Mouse (Mus musculus): ENCODE results near the gene Snapc2.
A peak's percentile ranks its signal among the peaks of the same experiment; 100 is the strongest.

Snapc2 gene

DNA sequence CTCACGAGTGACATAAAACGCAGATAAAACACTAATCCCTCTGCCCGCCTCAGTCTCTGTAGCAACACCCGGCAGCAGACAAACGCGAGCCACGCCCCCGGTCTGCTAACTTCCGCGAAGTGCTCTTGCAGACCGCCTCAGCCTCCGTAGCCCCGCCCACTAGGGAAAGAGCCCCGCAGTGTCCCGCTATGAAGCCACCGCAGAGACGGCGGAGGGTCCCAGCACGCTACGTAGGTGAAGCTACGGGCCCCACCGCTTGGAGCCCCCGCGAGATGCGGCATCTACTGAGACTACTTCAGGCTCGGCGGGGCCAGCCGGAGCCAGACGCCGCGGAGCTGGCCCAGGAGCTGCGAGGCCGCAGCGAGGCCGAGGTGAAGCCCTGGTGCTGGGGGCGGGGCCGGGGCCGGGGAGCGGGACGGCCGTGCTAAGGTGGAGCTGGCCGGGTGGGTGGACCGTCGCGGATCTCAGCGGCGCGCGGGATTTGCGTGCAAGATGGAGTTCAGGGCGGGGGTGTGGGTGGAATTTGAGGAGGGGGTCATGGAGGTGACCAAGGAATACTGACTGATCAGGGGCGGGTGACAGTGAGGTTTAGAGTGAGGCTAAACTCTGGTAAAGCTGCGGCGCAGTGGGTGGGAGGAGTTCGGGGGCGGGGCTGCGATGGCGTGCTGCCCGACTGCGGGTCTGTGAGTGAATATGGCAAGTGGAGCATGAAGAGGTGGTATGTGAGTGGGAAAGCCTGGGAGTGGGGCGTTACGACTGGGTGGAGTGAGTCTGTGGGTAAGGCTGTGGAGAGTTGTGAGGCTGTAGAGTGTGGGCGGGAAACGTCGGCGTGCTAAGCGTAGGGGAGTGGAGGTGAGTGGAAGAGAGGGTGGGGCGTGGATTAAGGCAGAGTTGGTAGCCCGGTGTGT, at the start of gene Snapc2:
Snapc2 (plus strand) TSS at position 147 of the 908 bp plus-strand sequence.
- peak; percentile 97 for DNase-seq (ENCODE audit: low spot score)

DNA sequence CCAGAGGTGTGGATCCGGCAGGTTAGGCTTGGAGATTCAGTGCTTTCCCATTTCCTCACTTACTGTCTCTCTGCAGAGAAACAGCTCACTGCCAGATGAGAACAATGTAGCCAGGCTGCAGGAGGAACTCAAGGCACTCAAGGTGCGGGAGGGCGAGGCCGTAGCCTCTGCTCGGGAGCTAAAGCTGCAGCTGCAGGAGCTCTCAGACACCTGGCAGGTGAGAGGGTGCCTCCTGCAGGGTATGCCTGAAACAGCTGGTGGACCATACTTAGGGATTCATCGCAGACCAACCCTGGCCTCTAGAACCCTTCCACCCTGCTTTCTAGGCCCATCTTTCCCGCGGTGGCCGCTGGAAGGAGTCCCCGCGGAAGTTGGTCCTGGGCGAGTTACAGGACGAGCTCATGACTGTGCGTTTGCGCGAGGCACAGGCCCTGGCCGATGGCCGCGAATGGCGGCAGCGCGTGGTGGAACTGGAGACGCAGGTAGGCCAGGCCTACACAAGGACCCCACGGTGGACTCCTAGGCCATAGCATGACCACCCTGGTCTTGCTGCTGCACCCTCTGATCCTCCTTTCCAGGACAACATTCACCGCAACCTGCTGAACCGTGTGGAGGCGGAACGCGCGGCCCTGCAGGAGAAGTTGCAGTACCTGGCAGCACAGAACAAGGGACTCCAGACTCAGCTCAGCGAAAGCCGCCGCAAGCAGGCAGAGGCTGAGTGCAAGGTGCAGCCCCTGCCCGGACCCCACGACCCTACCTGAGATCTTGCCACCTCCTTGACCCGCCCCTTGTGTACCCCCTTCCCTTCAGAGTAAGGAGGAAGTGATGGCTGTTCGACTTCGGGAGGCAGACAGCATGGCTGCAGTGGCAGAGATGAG, 47.4 kb upstream of the Snapc2 start:
- DNase-seq (ENCODE audit: low spot score), result no peak

DNA sequence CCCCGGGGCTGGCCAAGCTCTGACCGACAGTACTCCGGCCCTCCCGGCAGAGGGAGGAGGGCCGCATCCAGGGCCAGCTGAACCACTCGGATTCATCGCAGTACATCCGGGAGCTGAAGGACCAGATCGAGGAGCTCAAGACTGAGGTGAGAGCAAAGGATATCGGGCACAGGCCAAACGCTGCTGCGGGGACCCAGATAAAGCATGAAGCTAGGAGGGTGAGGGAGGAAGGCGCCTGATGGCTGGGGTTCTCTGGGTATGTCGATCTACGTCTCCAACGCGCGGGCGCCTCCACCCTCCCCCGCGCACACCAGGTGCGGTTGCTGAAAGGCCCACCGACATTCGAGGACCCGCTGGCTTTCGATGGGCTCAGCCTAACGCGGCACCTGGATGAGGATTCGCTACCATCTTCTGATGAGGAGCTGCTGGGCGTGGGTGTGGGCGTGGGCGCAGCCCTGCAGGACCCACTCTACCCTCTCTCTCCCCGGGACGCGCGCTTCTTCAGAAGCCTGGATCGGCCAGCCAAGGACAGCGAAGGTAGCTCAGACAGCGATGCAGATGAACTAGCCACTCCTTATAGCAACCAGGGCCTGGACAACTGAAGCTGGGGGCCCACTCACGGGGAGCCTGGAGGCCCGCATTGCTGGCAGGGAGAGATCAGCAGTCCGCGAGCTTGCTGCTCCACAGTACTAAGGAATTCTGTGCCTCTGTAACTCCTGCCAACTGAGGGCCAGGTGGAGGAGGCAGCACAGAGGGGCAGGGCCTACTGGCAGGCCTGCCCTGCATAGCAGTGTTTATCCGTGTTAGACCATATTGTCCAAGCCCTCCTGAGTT, 46.5 kb upstream of the Snapc2 start:
- DNase-seq (ENCODE audit: low spot score), result no peak

DNA sequence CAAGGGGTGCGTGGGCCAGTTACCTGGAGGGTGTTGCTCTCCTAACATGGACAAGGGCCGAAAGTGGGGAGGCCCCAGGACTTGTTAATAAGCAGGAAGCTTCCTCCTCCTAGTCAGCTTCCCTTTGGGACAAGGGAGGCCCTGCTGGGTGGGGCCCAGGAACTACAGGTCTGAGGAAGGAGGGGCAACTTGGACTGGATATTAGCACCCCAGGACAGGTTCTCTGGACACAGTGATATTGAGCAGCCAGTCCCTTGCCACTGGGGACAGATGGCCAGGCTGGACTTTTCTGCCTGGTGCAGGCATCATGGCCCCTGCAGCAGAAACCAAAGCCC, 45.9 kb upstream of the Snapc2 start:
- DNase-seq (ENCODE audit: low spot score), result no peak

DNA sequence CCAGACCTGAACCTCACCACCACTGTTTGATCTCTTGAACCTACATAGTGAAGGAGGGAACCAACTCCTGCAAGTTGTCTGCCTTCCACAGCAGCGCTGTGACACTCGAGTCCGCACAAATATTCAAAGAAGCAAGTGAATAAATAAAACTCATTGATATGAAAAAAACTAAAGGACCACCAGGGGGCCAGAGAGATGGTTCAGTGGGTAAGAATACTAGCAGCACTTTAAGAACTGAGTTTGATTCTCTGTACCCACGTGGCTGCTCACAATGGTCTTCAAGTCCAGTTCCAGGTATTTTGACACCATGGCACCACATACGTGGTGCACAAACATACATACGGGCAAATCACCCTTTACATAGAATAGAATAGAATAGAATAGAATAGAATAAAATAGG, 41.8 kb upstream of the Snapc2 start:
- no peak for DNase-seq (ENCODE audit: low spot score)

DNA sequence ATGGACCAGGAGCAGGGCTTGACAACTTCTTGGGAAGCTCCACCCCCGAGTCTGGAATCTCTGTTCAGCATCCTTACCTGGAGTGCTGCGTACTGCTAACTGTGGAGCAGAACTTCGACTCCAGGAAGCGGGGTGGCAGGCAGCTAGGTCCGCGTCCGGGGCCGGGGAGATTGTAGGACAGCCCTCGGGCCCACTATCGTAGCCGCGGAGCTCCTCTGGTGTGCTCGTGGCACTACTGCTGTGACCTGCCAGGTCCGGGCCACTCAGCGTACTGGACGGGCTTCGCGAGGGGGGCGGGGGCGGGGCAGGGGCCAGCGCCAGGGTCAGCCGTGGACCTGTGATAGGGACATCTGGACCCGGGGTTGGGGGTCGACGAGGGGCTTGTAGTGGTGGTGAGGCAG, 40.1 kb upstream of the Snapc2 start:
- no peak for DNase-seq (ENCODE audit: low spot score)

DNA sequence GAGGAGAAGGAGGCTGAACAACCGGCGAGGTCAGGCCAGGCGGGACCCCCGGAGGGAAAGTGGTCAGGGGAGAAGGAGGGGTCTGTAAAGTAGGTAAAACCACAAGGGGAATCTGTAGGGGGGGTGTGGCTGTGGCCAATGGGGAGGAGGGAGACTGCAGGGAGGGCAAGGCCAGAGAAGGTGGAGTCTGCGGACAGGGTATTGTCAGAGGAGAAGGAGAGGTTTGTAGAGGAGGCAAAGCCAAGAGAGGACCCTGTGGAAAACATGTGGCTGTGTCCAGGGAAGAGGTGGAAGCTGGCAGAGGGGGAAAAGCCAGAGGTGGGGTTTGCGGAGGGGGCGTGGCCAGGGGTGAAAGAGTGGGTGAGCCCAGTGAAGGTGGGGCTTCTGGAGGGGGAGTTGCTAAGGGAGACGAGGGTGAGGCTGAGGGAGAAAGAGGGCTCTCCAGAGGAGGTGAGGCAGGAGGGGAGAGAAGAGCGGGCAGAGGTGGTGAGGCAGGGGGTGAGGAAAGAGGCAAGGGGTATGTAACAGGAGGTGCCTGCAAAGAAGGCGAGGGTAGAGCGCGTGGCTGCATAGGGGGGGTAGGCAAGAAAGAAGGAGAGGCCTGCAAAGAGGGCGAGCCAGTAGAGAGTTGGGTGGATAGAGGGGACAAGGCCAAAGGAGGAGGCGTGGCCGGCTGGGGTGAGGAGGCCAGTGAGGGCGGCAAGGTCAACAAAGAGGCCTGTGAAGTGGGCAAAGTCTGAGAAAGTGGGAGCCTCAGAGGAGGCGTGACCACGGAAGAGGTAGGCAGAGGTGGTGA, 39.5 kb upstream of the Snapc2 start:
- DNase-seq (ENCODE audit: low spot score), result peak; percentile 54

DNA sequence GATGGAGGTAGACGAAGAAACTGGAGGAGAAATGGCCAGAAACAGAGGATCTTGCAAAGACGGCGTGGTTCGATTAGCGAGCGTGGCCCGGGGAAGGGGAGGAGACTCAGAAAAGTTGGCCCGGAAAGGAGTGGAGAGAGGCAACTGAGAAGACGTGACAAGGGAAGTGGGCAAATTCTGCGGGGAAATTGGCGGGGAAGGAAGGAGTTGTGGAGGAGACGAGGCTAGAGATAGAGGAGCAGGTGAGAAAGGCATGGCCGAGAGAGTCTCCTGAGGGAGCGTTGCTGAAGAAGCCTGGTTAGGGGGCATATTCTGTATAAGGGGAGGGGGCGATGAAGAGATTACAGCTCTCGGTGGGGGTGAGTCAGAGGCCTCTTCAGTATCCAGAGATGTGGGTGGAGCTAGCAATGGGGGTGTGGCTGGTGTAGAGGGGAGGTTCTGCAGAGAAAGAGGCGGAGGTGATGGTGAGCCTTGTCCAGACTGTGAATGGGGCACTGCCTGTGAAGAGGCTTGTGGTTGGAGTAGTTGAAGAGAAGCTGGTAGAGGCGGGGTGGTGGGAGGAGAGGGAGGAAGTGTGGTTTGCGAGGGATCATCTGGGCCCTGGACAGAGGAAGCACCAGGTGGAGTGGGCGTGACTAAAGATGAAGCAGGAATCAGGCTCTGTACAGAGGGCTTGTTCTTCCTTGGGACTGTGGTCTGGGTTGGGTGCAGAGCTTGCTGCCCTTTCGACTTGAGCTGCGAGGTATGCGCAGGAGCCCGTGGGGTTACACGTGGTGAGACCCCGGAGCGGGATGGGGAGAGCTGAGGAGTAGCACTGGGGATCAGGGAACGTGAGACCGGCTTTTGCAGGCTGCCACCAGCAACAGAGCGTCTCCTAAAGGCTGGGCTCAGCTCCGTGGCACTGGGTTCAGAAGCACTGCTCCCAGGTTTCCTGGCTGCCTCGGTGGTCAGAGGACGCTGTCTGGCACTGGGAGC, 38.6 kb upstream of the Snapc2 start:
- peak; percentile 62 for DNase-seq (ENCODE audit: low spot score)

DNA sequence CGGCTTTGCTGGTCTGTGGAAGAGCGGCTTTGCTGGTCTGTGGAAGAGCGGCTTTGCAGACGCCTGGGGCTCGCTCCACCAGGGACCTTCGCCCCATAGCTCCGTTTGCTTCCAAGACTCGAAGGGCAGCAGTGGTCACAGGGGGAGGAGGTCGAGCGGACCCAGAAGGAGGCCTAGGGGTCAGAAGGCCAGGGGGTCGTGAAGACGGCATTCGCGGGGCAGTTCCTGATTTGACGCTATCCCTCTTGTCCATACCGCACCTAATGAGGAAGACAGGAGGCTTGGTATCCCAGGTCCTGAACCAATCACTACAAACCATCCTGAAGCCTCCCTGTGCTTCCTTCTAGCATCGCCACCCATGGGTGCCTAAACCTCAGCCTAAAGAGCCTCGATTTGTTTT, 36.6 kb upstream of the Snapc2 start:
- no peak for DNase-seq (ENCODE audit: low spot score)

DNA sequence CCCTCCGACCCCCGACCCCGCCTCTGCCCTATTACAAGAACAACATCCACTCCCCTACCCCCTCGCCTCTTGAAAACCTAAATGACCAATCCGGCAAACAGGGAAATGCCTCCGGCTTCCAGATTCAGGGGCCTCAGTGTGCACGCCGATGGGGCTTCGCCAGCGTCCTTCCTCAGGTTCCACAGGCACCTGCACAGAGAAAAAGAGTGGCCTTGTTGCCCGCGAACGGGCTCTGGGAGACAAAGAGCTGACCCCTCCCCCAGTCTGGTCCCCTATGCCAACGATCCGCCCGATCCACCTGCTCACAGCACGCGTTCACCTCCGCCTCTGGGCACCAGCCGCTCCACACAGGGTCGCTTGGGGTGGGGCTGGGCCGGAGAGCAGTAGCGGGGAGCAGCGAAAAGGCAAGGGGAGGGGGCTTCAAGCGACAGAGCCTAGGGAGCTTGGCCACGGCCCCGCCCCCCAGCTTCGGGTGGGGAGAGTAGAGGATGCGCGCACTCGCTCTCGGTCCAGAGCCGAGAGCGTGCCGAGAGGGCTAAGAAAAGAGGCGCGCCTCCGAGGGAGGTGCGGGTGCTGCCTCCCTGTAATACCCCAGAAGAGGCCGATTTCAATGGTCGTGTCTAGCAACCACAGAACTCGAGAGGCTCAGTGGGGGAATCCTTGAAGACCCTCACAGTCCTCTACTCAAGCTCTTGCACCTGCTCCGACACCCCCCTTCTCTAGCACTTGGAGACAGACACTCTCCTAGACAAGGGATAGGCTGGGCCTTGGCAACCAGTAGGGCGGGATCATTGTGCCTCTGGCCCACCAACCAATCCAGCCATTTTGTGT, 35.9 kb upstream of the Snapc2 start, which contains the start of gene Prr36:
Prr36 (minus strand) TSS at position 669 of the 831 bp plus-strand sequence.
- no peak for DNase-seq (ENCODE audit: low spot score)

DNA sequence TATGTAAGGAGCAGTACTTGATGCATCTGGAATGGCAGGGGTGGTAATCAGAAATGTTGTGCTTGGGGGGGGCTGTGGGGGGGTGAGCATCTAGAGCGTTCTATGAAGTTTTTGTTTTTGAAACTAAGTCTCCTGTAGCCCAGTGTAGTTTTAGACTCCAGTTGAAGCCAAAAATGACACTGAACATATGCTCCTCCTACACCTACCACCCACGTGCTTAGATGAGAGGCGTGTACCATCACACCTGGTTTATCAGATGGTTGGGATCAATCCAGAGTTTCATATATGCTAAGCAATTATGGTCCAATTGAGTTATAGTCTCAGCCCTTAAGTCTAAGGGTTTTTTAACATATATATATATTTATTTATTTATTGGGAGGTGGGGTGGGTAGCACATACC, 33.3 kb upstream of the Snapc2 start:
- no peak for DNase-seq (ENCODE audit: low spot score)

DNA sequence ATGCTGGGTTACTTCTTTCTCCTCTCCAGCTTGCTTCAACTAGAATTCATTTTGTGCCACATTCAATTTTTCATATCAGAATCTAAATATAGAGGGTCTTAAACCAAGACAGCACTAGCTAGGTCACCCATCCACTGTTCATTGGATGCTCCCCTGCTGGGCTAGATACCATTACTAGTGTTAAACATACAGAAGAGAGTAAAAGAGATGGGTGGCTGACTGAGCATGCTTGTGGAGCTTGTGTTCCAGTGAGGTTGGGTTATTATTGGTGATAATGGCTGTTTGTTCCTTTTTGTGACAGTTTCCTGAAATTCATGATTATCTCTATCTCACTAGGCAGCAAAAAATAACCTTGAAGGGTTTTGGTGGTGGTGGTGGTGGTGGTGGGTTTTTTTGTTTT, 30.8 kb upstream of the Snapc2 start:
- DNase-seq (ENCODE audit: low spot score), result no peak

DNA sequence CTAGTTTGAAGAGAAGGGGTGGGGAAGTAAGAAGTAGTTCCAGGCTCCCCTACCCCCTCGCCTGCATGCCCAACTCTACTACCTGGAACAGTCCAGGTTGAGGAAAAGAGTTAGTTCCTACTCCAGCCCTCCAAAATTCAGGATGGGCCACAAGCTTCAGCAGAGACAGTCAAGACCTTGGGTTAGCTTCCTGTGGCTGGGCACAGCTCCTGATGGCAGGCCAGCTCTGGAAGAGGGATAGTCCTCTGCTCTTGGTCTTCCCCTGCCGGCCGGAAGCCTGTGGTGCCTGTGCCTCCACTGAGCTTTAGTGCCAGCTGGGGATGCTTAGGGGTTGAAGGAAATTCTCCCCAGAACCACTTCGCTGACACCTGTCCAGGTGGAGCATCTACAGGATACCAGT, 26.6 kb upstream of the Snapc2 start:
- no peak for DNase-seq (ENCODE audit: low spot score)

DNA sequence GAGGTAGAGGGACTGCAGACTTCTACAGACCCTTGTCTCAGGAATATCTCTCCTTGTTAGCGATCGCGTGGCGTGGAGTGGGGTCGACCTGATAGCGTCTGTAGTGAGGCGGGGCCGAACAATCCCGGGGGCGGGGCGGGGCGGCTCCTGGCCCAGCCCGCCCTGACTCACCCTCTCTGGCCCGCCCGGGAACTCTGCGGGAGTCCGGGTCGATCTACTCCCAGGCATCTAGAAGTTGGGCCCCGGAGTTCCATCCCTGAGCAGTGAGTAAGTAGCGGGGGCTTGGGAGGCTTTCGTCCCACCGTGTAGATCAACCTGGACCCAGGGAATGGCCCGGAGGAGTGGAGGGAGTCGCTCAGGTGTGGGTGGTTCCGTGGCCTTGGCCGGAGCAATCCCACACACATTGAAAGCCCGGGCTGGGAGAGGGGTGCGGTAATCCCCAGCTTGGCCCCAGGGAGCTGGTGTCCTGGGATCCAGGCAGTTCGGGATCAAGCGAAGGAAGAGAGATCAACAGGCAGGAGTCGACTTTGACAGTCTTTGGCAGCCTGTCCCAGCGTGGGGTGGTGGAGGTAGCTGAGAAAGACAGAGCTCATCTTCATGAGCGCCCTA, 26.0 kb upstream of the Snapc2 start, which contains the start of gene Lrrc8e:
Lrrc8e (plus strand) TSS at position 89 of the 609 bp plus-strand sequence.
- peak; percentile 58 for DNase-seq (ENCODE audit: low spot score)

DNA sequence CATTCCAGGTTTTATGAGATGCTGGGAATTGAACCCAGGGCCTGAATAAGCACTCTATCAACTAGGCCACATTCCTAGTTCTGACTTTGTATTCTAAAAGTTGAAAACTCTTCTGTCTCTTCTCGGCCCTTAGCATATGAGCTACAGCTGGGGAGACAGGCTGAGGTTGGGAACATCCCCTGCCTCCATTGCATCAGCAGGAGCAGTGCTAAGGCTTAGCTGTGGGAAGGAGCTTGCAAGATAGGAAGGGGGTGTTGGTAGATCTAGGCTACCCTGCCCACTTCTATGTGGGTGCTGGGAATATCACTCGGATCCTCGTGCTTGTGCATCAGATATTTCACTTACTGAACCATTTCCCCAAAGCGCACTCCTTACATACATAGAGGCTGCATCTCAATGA, 25.0 kb upstream of the Snapc2 start:
- DNase-seq (ENCODE audit: low spot score), result no peak

DNA sequence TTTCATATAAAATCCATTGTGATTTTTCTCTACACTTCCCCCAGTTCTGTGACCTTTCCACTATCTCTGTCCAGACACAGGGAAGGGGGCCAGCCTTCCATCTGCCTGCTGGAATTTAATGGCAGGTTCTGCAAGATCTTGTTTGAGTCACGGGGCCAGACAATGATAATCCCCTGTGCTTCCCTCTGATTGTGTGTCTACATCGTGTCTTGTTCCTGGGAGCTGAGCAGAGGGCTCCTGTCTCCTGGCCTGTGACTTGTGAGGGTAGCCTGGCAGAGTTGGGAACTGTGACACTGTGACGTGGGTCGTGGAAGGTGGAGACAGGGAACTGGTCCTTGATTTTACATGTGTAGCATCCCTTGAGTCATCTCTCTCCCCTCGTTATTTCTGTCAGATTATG, 23.1 kb upstream of the Snapc2 start:
- no peak for DNase-seq (ENCODE audit: low spot score)

DNA sequence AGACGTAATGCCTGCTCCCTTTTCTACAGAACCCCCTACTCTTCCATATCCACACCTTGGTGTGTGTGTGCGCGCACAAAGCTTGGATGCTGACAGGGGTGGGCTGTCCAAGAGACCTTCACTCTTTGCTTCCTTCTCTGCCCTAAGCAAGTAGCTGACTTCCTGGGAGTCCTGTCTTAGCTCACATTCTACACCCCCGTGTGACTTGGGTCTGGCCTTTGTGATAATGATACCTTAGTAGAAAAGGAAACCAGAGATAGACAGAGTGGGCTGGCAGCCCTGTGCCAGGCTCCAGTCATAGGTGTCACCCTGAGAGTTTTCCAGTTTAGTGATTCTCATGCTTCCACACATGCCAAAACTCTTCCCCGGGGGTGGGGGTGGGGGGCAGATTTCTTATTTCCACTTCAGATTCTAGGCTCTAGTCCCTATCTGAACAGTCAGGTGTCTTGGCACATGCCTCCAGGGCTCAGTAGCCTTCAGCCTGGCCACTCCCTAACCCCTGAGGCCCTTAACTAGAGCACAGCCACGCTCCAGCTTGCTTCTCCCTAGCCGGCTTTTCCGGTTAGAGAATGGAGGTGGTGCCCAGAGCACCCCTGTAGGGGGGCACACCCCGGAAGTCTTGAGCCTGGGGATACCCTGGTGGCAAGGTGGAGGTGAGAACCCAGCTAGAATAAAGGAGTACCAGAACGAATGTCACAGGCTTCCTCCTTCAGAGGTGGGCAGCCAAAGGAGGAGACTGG, 22.1 kb upstream of the Snapc2 start:
- peak; percentile 48 for DNase-seq (ENCODE audit: low spot score)

All from urinary bladder, postnatal 25 days (tissue).